Comparison of ENCODE assay signal across 12 mouse cellular contexts in genomic region chr3:85385371-85385770, GRCm38 (mm10).
"Had no signal": no experiment of that assay in that cellular context is flagged by ENCODE, and none has a peak within 500 bp of the region (broad histone marks: within the 10 kb centered on the region; RNA-seq: fewer than 3 reads in every experiment).

No protein-coding gene starts in this region.

- DNase-seq: lung, embryonic 14.5 days; lung, postnatal 10 days; lung, postnatal 4 days; midbrain, embryonic 14.5 days; retina, postnatal 1 day; right cerebral cortex, adult 18-20 months; right cerebral cortex, postnatal 25 days; right cerebral cortex, postnatal 4 days; spleen, adult 18-20 months; thymus, adult 18-20 months; thymus, postnatal 14 days; thymus, postnatal 36 days had no signal
